Mouse (Mus musculus) monocyte, adult 5-6 weeks (primary cell): ENCODE results near the gene Gm17617. TPM values are rescaled to one million over a fixed set of nuclear protein-coding genes. Genes with fewer than 3 reads are reported as not detected.
"Not testable (repeated sequence)": the region's sequence is repeated elsewhere in the genome, so short reads cannot be mapped to it uniquely, and the experiment has no call there.

ENCODE experiments used
- ATAC-seq: fragments of 153-309, 156-312 bp; replicated peaks from 2 replicates; pipeline ENCODE4 v1.8.0; 2017; ENCODE audit warnings: mild to moderate bottlenecking; ENCODE audit not compliant: low TSS enrichment, insufficient number of reproducible peaks, severe bottlenecking, poor library complexity, low FRiP score
- total RNA-seq: library from RNA; stranded (forward); fragments of 200-1000, 200-491, 200-594 nt; gene quantifications from 3 replicates; pipeline ENCODE4 v1.2.3, GENCODE M21; 2017

The Gm17617 gene
- total RNA-seq, 1 experiment from 2014 or later = not detected

DNA sequence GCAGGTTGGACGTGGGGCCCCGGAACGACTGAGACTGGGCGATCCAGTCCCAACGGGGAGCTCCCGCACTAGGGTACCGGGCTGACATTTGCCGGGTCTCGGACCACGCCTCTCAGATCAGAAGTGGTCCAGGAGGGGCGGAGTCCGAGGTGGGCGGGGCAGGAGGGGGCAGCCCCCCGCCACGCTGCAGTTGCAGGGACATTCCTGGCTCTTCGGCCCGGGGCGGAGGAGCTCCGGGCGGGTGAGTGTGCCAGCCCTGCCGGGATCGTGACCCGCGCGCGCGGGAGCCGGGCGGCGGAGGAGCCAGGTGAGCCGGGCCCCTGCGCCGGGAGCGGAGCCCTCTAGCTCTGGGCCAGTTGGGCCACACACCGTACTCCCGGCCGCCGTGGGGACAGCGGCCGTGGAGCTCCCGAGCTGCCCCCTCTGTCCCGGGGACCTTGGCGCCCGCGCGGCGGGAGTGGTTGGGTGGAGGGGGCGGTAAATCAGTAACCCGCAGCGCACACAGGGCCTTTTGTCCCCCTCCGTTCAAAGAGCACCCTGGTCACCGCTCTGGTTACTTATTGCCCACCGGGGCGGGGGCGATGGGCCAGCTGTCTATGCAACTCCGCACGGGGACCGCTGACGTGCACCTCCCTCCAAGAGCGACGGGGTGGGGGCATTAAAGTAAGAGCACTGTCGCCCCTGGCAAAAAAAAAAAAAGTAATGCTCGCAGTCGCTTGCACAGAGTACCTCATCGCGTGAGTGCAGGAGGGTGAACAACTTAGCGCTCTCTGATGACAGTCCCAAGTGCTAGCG, 19.5 kb upstream of the Gm17617 start, which contains the start of gene Fgfr4:
Fgfr4 (plus strand) TSS at position 20 of the 795 bp plus-strand sequence.
- no peak for ATAC-seq

DNA sequence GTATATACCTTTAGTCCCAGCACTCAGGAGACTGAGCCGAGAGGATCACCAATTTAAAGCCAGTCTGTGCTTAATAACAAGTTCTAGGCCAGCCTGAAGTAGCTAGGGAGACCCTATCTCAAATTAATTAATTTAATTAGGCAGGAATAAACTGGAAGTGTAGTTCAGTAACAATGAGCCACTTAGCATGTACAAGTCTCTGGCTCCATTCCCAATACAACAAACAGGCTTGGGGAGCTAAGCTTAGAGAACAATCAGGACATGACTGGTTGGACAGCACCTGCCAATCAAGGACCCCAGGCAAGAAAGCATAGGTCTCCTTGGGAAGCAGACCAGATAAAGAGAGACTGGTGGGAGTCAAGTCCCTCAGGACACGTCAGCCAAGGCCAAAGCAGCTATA, 6.9 kb upstream of the Gm17617 start:
- no peak for ATAC-seq

DNA sequence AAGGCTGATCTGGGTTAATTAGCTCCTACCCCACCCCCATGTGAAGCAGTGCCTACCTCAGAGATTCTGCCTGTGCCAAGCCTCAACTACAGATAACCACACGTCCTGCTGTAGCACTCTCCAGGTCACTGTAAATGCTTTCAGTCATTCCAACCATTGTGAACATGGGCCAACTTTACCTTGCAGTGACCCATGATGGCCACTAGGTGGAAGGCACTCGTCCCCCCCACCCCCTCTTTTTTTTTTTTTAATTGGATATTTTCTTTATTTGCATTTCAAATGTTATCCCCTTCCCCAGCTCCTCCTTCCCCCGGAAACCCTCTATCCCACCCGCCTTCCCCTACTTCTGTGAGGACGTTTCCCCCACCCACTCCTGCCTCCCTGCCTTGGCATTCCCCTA, 2.0 kb upstream of the Gm17617 start:
- ATAC-seq = peak; percentile 59; the same call in 1 of the 2 replicates

DNA sequence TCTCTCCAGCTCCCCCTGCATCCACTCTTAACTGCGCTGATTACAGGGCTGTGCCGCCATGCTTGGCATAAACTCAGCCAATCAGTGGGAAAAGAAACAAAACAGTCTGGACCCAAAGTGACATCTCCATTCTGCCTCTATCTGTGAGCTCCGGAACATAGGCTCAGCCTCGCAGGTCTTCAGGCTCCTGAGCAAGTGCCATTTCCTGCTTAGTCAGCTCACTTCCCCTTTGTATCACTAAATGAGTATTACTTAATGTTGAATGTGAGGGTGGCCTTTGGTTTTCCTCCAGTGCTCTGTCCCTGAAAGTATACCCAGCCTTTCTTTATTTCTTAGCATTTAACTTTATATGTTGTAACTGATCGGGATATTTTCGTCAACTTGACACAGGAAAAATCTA, 8.4 kb downstream of the Gm17617 start:
- peak; percentile 75 for ATAC-seq

DNA sequence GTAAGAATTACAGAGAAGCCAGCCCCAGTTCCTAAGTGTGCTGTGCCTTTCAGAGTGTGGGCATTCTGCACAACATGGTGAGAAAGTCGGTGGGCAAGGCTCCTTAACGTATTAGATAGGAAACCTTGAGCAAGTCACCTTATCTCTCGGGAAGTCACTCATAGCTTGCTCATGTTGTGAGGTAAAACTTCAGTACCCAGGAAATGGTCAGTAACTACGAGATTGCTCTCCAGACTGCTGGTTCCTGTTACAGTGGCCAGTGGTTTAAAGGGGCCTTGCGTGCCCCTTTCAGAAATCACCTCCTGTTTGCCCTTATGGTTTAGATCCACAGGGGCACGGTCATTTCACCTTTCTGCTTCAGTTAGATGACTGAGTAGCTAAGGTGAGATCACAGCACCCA, 19.0 kb downstream of the Gm17617 start:
- no peak; the same call in 1 of the 2 replicates for ATAC-seq

DNA sequence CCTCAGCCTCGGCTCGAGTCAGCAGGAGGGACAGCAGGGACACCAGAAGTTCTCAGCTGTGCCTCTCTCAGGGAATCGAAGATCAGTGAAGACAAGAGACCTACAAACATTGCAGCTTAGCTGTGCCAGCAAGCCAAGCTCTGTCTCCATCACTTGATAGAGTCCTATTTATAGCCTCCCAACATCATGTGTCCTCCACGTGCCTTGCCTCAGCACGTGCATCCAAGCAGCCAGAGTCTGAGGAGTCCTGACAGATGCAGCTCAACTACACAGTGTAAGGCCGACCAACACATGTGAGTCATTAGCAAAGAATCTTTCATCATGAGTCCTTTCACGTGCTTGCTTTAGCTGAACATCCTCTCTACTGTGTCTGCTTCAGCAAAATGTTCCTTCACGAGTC, 25.7 kb downstream of the Gm17617 start:
- no peak for ATAC-seq

DNA sequence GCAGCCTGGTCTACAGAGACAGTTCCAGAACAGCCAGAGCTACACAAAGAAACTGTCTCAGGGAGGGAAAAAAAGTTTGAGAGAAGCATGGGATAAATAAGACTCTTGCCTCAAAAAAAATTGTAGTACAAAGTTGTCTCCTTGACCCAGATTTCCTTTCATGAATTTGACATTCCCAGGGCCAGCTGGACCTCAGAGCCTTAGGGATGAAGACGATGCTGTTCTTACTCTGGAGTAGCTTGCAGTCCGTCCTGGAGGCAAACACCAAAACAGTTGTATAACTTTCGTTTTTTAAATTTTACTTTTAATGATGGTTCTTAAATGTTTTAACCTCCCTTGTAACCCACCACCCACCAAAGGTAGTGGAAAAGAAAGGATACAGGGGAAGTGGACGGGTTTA, 26.2 kb downstream of the Gm17617 start:
- no peak for ATAC-seq

DNA sequence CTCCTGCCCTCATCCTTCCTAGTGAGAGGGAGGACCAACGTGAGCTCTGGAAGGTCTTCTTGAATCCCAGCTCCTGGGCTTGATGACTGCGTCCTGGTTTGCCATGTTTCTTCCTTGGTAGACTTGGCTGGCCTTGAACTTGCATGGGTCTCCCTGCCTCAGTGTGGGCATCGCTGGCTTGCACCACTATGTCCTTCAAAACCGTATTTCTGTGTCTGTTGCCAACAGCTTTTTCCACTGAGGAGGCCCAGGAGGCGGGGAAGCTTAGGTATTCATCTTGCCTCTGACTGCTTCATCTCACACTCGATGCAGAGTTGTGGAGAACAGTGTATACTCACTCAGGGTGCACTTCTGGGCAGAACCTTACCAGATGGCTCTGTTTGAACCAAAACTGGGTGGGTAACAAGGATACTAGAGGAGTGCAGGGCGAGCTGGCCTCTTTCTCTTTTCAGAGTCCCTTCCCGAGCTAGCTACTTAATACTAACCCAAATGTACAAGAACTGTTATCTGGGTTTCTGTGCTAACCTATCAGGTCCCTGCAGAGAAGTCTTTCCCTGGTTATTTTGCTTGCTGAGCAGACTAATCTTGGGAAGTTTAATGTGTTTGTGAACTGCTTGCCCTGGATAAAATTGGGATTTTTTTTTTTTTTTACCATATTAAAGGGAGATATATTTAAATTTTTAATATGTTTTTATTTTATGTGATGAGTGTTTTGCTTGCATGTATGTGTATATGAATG, 27.2 kb downstream of the Gm17617 start:
- ATAC-seq = no peak

DNA sequence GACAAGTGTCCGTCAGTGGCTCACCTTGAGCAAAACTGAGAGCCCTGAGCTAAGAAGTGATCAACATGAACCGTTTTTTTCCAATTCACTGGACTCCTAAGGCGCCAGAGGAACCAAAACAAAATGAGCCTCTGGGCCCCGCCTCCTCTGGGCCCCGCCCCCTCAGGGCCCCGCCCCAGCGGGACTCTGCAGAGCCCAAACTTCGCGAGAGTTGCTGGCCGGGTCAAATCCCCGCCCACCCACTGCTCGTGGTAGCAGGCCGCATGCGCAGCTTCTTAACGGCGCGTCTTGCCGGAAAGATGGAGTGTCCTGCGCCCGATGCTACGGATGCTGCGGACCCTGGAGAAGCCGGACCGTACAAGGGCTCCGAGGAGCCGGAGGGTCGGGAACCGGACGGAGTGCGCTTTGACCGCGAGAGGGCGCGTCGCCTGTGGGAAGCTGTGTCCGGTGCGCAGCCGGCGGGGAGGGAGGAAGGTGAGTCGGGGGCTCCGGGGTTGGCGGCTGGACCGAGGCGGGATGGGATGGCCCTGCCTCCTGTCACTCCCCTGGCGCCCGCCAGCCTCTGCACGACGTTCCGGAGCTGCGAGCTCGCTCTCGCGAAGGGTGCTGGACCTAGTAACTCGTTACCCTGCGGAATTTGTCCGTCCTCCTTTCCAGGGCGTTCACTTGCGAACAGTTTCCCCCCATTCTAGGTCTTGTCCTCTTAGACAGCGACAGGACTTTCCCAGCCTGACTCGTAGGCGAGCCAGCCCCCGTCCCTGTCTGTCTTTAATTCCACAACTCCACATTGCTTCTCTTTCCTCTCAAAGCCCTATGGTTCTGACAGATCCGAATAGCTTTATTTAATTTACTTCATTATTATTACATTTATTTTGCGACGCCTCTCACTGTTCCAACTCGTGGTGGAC, 28.0 kb downstream of the Gm17617 start, which contains the start of gene Zfp346:
Zfp346 (plus strand) TSS at position 267 of the 908 bp plus-strand sequence.
- peak; percentile 95 for ATAC-seq

DNA sequence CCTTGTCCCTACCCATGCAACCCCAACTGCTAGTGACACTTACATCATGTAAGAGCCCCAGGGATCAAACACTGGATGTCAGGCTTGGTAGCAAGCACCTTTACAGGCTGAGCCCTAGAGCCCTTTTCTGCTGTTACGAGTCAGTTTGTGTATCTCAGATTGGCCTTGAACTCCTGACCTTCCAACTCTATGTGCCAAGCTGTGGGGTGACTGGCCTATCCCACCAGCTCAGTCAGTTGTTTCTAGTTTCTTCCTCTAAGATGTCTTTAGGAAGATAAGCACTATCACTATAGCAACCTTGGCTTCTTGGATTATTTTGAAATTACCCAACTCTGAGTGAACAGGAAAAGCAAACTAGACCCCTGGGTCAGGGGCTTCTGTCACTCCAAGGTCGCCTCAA, 30.0 kb downstream of the Gm17617 start:
- no peak for ATAC-seq

DNA sequence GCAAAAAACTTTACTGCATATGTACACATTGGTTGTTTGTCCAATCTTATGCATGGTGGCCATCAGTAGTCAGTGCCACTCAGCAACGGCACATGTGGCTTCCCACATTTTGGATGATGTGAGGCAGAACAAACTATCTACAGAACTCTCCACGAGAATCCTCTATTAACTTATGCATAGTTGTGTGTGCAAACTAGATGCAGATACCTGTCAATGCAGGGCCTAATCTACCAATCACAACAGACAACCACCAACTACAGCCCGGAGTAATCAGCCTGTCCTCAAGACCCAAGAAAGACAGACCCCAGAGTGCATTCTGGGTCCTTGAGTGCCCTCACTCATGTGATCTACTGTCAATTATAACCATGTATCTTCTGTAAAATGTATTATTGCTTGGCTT, 31.0 kb downstream of the Gm17617 start:
- no peak for ATAC-seq

DNA sequence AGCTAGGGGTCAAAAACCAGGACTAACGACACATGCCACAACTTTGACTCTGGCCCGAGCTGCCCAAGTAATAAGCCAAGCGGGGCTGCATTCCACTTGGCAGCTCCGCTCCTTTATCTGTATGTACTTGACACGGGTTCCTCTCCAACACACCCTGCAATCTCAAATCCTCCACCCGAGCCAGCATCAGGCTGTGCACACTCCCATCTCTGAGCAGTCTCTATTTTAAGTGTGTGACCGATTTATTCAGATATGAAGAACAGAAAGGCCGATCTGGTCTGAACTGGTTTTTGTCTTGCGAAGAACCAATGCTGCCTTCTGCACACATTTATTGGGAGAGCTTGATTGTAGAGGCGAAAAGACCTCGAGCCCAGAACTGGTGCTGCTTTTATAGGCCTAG, 31.7 kb downstream of the Gm17617 start:
- ATAC-seq = no peak

DNA sequence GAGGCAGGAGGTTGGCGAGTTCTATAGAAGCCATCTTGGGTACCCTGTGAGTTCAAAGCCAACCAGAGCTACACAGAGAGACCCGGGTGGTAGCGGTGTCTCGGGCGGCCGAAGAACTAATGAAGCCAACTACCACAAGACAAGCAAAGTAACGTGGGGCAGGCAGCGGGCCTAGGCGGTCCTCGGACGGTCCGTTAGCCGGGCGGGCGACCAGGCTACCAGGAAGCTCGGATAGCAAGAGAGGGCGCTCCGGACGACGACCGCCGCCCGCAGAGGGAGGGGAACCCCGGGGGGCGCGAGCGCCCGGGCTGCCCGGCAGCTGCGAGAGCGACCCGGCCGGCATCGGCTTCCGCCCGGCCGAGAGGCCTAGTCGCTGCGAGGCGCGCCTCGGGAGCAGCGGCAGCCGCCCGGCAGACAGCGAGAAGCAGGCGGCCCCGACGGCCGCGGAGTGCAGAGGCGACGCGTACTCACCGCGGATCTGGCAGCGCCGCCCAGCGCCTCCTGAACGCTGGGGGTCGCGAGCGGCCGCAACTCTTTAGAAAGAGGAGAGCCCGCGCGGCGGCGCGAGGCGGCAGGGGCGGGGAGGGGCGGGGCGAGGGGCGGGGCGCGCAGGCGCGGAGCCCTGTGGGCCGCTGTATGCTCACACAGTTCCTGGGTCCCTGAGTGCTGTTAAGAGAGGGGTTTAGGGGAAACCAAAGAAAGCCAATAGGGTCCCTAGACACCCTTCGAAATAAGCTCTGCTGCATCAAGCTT, 33.4 kb downstream of the Gm17617 start, which contains the start of gene Uimc1:
Uimc1 (minus strand) TSS at position 575 of the 753 bp plus-strand sequence.
- ATAC-seq = peak; percentile 54

DNA sequence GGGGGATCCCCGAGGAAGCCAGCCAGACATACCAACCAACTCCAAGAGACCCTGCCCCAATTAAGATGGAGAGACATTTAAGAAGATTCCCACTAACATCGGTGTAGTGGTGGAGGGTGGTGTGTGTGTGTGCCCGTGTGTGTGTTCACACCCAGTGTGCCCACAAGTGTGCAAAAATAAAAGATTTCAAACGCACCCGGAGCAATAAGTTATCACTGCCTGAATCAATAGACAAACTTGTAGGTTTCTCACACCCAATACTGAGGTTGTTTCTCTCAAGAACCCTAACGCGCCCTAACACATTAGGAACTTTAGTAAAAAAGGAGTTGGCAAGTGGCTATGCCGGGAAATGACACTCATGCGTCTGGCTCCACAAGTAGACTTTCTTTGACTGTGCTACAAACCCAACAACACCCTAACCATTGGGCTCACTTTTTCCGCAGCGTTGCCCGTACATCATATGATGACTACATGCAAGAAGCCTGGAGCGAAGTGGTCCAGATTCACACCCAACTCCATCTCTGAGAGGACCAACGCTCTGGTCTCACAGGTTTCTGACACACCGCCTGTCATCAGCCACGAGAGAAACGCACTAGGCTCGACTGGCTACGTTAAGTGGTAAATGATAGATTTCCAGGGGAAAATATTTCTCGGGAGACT, 34.2 kb downstream of the Gm17617 start:
- peak; percentile 54; the same call in 1 of the 2 replicates for ATAC-seq

DNA sequence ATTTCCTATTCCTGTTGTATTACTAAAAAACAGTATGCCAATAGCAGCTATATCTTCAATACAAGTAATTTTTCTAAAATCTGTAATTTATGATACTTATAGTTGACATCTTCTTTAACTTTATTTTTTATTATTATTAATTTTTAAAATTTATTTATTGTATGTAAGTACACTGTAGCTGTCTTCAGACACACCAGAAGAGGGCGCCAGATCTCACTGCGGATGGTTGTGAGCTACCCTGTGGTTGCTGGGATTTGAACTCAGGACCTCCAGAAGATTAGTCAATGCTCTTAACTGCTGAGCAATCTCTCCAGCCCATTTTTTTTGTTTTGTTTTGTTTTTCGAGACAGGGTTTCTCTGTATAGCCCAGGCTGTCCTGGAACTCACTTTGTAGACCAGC, 35.5 kb downstream of the Gm17617 start:
- ATAC-seq = not testable (repeated sequence)

DNA sequence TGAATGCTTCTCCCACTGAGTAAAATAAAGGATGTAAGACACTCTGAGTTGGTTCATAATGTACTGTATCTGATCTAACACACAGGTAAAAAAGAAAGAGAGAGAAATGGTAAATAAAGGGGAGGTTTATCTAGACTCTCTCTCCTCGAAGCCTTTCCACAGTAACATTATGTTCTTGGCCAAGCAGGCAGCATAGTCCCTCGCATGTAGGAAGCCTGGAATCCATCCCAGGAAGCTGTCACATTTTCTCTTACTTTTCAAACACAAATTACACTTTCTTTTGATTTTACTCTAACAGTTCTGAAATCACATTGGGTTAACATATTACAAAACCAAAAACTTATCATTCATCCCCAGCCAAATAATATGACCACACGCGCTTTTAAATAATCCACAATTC, 40.8 kb downstream of the Gm17617 start:
- ATAC-seq = no peak
